Mouse (Mus musculus) R1 (cell line): ENCODE measurements around the gene Zfp867.
A peak's percentile ranks its signal among the peaks of the same experiment; 100 is the strongest.

Experiments
- DNase-seq: peaks from one replicate; pipeline ENCODE4 v3.0.0-alpha.2; 2018; ENCODE audit warnings: low read depth, low spot score

Zfp867 gene

DNA sequence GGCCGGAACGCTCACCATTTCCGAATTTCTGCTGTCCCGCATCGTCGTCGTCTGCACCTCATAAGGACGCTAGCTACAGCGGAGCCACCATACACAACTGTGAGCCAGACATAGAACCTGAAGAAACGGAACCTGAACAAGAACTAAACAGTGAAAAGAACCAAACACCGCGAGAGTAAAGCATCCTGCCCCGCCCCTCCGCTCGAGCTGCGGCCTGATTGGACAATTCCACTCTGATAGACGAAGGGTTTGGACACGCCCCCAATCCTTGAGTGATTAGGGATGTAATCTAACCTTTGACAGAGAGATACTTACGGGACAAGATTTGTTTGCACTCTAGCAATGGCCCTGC, at the start of gene Zfp867:
TSS of gene Zfp867 (minus strand) at position 149 of the 352 bp plus-strand sequence.
- DNase-seq, result peak; percentile 96

DNA sequence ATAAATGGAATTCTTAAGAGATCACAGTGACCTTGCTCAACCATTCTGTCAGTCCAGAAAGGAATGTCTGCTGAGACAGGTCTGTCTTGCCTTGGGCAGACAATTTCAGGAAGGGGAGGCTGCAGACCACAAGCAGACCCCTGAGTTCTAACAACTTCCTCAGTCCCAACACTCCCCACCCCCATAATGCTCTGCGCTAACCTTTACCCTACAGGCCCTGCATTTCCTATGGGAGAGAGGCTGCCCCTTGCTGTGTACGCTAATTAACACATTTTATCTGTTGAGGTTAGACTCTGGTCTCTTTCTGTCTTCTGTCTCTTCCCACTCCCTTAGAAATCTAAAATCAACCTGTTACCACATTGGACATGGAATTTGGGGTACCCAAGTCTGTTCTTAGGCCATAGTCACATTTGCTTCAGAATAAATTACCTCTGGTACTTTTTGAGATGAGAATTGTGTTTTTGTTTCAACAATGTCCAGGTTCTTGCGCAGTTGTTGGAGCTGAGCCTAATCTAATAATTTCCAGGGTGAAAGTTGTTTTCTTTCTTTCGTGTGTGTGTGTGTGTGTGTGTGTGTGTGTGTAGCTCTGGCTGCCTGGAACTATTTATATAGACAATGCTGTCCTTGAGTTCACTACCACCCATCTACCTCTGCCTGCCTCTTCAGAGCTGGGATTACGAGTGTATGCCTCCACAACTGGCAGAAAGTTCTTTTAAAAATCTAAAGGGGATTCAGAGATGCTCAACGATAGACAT, 47.6 kb upstream of the Zfp867 start:
- DNase-seq, result peak; percentile 57

DNA sequence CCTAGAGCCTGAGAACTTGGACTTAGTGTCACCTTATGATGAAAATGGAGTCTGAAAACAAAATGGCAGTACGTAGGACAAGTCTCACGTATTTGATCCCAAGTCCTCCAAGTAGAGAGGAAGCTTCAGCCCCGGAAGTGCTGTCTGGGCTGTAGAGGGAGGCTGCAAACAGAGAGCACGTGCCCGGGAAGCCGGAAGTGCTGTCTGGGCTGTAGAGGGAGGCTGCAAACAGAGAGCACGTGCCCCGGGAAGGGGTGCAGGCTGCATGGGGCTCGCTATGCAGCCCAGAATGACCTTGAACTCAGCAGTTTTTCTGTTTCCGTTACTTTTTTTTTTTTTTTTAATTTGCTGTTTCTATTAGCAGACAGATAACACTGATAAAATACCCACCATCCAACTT, 46.0 kb upstream of the Zfp867 start:
- DNase-seq, result peak; percentile 86

DNA sequence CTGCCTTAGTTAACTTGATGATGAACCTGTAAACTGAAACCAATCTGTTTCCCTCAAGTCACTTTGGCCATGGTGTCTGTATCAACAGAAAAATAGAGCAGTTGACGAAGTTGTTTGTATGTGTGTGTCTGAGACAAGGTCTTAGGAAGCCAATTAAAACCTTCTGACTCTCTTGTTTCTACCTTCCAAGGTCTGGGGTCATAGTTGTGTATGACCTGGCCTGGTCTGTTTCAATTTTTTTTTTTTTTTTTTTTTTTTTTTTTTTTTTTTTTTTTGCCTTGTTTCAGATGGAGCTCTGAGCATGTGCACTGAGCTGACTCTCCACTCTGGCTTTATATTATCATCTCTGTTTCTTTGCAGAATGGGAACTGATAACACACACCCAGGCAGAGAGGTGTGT, 45.2 kb upstream of the Zfp867 start:
- DNase-seq, result no peak

DNA sequence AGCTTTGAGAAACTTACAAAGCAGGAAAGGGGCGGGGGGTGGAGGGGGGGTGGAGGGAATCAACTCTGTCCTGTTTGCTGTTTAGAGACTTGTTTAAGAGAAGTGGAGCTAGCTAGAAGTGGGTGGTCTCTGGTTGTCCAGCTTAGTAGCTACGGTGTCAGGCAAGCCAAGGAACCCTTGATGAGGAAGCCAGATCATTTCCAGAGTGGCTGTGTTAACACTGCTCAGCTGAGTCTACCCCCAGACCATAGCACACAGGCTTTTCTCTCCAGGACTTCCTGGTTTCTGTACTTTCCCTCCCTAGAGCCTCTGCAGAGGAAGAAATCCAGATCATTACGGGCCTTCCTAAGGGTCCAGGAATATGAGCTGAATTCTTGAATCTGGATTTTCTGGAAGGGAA, 42.5 kb upstream of the Zfp867 start:
- no peak for DNase-seq

DNA sequence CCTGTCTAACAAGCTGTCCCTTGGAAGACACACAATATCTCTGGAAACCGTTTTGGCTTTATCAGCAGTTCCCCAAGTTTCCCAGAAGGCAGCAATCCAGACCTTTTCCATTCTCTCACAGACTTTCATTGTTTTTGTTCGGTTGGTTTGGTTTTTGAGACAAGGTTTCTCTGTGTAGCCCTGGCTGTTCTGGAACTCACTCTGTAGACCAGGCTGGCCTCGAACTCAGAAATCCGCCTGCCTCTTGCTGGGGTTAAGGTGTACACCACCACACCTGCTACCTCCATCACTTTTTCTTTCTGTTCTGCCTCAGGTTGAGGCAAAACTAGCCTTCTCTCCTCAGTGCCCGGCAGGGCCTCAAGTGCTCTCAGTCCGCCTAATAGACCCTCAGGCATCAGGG, 42.1 kb upstream of the Zfp867 start:
- DNase-seq, result no peak

DNA sequence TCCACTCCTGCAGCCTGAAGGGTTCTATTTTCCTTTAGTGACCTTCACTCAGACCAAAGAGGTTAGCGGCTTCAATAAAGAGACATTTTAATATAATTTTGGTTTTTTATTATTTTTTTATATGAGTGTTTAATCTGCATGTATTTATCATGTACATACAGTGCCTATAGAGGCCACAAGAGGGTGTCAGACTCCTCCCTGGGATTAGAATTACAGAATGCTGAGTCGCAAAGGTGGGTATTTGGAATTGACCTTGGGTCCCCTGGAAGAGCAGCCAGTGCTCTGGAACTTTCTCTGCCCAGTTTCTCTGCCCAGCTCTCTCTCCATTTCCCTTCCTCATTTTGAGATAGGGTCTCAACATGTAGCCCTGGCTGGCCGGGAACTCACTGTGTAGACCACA, 41.3 kb upstream of the Zfp867 start:
- DNase-seq, result peak; percentile 49

DNA sequence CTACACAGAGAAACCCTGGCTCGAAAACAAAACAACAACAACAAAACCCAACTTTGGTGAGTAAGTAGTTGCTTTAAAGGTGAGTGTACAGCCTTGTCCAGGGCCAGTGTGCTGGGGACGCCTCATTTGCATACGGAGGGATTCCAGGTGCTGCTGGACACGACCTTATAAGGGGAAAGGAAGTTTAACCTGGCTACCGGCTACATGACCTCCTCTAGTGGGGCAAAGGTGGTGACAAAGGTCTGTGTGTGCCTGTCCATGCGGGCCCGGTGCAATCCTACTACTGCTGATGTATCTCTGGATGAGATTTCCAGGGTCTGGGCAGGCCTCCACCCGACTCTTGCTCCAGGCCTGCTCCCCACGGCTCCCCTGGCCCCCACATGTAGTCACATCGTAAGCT, 40.5 kb upstream of the Zfp867 start:
- DNase-seq, result no peak

DNA sequence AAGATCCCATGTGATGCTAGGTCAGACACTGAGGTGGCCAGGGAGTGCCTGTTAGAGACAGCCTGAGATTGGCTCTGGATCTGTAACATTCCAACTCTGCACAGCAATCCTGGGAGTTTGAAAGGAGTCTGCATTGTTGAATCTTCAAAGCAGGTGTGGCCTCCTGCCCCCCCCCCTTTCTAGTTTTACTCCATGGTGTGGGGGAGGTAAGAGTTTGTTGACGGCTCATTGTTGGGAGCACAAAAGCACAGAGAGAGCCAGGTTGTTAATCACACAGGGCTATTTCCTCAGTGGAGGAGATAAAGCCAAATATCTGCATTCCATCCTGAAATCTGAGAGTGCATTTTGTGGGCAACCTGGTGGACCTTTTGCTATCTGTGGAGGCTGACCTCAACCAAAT, 39.3 kb upstream of the Zfp867 start:
- DNase-seq, result peak; percentile 99

DNA sequence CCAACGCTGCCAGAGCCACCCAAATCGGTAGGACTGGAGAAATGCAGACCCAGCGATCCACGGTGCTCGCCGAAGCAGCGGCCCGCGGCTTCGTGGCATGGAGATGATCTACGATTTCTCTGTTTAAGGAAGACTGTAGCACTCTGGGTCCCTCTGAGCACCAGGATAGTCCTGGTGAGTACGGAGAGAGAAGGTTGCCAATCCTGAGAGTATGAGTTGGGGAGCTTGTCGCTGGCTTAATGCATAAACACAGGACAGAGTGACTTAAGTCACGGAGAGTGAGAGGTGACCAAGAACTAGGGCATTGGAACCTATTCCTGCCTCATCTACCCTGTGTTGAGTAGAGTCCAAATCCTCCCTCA, 34.4 kb upstream of the Zfp867 start:
- no peak for DNase-seq

DNA sequence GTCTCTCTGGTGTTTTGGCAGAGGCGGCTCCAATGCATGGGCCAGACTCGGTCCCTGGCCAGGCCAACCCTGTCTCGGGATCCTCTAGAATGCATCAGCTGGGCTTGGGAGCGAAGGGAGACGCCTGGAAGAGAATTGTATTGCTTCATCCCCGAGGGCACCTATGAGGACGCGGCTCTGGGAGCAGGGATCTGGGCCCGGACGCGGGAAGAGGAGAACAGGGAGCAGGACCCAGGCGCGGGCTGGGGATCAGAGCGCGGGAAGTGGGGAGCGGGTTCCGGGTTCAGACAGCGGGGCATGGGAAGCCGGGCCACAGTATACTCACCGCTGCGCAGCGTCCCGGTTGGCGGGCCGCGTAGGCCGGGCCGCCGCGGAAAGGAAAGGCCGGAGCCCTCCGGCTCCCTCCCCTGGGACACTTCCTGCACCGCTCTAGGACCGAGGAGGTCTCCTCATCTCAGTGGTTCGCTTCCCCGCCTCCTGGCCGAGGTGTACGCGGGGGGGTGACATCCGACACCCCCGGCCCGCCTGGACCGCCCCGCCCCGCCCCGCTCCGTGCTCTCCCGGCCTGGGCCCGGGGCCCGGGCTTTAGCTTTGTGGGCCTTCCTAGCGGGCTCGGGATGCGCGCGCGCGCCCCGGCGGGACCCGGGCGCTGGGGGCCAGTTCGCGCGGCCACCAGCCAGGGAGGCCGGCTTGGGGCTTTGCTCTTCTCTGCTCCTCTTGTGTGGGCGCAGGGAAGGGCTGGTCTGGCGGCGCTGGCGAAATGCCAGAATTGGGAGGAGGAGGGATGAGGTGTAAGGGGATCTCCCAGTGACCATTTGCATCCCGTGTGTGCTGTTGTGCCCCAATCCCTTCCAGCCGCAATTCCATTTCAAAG, 33.8 kb upstream of the Zfp867 start:
- DNase-seq, result peak; percentile 94

DNA sequence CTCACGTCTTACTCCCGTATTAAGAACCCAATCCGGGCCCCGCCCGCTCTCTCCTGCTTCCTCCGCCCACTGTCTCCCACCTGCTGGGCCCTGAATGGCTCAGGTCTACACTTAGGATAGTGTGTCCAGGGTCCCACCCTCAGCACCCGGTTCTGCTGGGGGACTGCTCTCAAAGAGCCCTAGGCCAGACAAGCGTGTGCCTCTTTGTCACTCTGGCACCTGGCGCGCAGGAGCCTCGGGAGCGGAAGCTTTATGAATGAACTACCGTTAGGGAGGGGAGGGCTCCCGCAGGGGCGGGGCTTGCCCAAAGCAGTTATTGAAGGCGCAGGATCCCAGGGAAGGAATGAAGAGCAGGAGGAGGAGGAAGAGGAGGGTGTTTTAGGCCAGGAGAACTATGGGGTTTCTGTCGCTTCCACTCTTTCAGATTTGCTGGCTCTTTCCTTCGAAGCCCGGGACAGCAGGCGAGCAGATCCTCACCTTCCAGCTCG, 33.1 kb upstream of the Zfp867 start:
- peak; percentile 96 for DNase-seq

DNA sequence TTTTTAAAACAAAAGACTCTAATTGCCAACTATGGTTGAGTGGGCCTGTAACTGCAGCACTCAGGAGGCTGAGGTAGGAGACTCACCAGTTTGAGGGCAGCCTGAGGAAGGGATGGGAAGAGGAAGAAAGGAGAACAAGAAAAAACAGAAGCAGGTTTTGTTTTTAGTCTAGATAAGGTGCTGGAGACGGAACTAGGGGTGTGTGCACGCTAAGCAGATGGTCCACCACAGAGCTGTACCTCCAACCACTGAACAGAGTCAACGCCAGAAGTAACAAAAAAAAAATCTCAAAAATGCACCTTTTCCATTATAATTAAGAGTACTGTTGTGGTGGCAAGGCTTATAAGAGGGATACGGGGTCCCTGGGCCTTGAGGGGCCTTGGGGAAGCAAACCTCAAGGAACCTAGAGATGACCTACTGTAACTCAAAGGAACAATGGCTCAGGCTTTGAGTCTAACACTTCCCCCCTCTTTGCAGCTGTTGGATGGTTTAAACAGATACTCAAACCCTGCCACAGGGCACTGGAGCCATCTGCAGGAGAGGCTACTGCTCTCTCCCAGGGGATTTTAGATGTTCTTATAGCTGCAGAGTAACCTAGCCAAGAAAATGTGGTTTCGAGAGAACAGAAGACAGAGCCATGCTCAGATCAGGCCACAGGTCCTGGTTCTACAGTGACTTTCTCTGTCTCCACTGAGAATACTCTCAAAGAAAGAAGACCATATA, 29.9 kb upstream of the Zfp867 start:
- DNase-seq, result no peak

DNA sequence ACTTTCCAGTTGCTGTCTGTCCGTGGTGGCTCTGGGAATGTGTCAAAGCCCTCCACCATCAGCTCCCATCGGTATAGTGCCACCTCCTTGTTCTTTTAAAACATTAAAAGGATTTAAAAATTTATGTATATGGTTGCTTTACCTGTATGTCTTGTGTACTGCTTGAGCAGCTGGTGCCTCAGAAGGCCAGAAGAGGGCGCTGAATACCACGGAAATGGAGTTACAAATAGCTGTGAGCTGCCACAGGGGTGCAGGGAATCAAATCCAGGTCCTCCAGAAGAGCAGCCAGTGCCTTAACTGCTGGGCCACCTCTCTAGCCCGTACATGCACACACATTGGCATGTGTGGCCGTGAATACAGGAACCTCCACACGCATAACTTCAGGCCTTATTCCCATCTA, 25.5 kb upstream of the Zfp867 start:
- DNase-seq, result peak; percentile 68

DNA sequence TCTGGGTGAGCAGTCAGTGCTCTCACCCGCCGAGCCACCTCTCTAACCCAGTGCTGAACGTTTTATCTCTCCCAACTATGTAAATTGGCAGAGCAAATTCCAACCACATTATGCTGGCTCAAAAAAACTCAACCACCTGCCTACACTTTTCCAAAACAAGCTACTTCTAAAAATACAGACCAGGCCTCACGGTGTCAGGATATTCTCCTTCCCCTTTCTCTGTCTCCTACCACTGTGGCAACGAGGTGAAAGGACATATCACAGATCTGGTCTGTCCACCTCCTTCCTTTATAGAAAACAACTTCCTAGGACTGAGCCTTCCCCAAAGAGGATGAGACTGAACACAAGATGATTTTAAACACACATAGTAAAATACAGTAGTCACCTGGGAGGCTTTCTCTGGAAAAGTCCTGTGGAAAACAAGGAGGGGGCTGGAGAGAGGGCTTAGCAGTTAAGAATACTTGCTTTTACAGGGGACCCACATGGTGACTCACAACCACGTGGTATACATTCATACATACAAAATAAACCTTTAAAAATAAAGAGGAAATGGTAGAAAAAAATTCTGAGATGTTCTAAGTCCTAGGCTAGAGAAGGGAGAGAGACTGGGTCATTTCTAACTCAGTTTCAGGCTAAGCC, 24.5 kb upstream of the Zfp867 start:
- no peak for DNase-seq

DNA sequence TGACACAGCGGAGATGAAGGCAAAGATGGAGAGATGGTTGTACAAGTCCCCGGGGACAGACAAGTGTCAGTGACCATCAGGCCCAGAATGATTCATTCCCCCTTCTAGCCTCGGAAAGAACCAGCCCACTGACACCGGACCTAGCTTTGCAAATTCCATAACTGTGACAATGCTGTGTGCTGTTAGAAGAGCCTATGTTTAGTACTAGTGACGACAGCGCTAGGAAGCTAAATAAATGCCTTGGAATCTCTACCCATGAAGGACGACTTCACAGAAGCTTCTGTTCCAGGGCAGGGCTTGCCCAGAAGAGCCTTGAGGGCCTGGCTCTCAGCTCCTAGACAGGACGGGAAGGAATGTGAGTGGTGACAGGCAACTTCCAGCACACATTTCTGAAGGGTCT, 13.9 kb upstream of the Zfp867 start:
- DNase-seq, result no peak

DNA sequence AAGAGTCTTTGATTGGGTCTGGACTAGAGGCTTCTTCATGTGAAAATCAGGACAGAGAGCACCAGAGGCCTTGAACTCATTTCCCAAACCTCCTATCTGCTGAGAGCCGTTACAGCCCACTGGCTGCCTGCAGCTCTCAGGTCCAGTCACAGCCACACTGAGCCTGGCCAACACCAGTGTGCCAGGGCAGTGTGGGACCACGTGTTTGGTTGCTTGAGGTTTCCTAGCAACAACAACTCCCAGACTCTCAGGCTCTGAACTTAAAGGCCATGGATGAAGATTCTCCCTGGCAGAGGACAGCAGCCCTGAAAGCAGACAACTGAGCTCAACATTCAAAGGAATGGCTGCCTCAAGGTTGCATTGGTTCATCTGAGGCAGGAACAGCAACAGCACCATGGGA, 13.4 kb upstream of the Zfp867 start:
- DNase-seq, result no peak

DNA sequence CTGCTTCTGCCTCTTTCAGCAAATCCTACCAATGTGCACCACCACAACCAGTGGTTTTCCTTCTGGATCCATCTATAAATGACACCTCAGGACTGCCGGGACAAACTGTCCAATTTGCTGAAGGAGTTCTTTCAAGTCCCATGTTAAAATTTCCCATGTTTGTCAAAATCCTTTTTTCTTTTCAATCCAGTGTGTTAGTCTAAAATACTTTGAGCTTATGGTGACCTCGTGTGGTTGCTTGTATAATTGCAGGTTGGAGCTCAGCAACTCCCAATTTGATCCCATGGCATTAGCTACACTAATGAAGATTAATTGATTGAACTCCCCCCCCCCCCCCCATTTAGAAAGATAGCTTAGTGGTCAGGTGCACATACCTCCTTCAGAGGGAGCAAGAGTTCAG, 10.9 kb upstream of the Zfp867 start:
- DNase-seq, result peak; percentile 62

DNA sequence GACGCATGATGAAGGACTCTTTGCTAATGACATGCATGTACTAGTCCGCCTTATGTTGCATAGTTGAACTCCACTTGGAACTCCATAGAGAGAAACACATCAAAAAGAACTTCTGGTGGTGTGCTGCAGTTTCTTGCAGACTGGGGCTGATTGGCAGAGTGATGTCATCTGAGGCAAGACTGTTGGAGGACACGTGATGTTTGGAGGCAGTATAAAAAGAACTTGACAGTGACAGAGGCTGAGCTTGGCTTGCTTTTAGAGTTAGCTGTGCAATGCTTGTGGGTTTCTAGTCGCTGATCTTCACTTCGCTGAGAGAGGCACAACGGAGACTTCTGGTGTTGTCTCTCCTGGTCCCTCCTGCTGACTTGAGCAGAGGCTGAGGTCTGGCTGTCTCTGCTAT, 5.0 kb upstream of the Zfp867 start:
- no peak for DNase-seq

DNA sequence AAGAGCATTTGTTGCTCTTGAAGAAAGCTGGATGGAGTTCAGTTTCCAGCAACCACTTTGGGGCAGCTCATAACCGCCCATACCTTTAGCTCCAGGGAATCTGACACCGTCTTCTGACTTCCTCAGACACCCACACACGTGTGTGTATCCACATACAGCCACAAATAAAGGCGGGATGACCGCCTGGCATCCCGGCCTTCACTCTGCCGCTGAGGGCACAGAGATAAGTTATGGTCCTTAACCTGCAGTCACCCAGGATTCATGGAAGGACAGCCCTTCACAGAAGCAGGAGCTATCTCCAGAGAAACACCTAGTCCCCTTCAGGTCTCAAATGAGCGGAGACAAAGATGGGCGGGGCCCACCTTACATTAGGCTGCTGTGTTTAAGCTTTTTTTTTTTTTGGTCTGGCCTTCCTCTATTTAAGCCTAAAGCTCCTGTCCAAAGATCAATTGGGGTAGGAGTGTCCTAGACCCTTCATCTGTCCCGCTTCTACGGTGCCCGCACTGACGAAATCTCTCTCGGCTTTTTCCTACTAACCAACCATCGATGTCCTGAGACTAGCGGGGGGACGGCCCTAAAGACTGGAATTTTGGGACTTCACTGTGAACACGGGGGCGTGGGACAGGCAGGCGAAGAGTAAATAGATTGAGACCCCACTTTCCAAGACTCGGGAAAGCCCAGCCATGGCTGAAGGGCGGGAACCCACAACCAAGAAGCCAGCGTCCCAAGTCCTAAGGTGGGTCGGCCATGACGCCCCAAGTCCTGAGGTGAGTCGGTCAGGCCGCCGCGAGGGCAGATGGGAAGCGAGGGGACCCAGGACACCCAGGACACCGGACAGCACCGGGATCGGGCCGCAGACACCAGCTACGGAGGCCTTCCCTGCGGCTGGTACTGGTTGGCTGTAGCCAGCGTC, 605 bp downstream of the Zfp867 start:
- peak; percentile 56 for DNase-seq

DNA sequence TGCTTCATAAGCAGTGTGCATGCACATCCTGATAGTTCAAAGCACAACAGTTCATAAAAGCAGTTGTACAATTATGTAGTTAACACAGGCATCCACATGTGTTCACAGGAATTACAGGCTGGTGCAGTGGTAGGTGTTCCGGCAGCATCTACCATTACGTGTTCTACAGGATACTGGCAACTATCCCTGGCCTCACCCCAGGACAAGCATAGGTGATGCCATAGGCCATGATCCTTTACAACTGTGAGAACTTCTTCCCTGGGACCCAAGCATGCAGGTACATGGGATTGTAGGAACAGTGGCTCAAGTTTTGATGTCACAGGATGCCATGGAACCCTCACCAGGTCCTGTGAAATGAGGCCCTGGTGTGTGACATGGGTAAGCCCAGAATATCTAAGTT, 11.8 kb downstream of the Zfp867 start:
- no peak for DNase-seq
